Mouse (Mus musculus) adrenal gland, postnatal 4 days (tissue): ENCODE data around the gene Foxj3. TPM values are rescaled to one million over a fixed set of nuclear protein-coding genes. Genes with fewer than 3 reads are reported as not detected.

Experiments used
- DNase-seq, 2 experiments: peaks; one replicate each; pipeline ENCODE4 v3.0.0; 2021 to 2022; ENCODE audit warnings: low spot score in 2 of 2, mixed read lengths in 2 of 2
- total RNA-seq, 2 experiments: library from RNA; stranded (reverse); gene quantifications; 2 replicates each; pipeline ENCODE4 v1.2.3; 2021

Gene Foxj3
- total RNA-seq, 2 experiments from 2014 or later, result 51.2 to 58.2 TPM

- DNase-seq, result no peak
Measured at GRCm38 (mm10) chr4:119672685-119673084, 135.9 kb downstream of the Foxj3 start.

Other genes starting within 250 kb of the Foxj3 start
- 100 to 1,000 TPM; 555 to 590 TPM for gene Ybx1, start 242.4 kb upstream of the Foxj3 start, total RNA-seq
- gene Ppih, start 216.5 kb upstream of the Foxj3 start, total RNA-seq, result 10 to 100 TPM; 32.9 to 33.4 TPM
- 10 to 100 TPM; 11.8 to 14.0 TPM for gene Ccdc30, start 121.5 kb upstream of the Foxj3 start, total RNA-seq
- 10 to 100 TPM; 31.4 to 36.9 TPM for gene Ppcs, start 114.6 kb upstream of the Foxj3 start, total RNA-seq
- gene Zmynd12, start 114.2 kb upstream of the Foxj3 start, total RNA-seq, result 1 to 10 TPM; 2.5 to 5.1 TPM
- 1 to 10 TPM; 1.2 to 2.0 TPM for gene Rimkla, start 44.4 kb upstream of the Foxj3 start, total RNA-seq
- 10 to 100 TPM in 1 of 2 experiments, 1 to 10 TPM in 1; 9.7 to 10.2 TPM for gene Frg2f1, start 2.5 kb downstream of the Foxj3 start, total RNA-seq
- gene Guca2a, start 100.7 kb downstream of the Foxj3 start, total RNA-seq, result under 1 TPM; 0.56 to 0.92 TPM
- under 1 TPM in 1 of 2 experiments, not detected in 1; 0.53 TPM for gene Guca2b, start 122.0 kb downstream of the Foxj3 start, total RNA-seq
- 10 to 100 TPM; 10.6 to 12.0 TPM for gene Hivep3, start 196.8 kb downstream of the Foxj3 start, total RNA-seq